Mouse (Mus musculus): ENCODE measurements around the gene Ccer1. TPM values are rescaled to one million over a fixed set of nuclear protein-coding genes. Genes with fewer than 3 reads are reported as not detected.
"Not testable (repeated sequence)": the region's sequence is repeated elsewhere in the genome, so short reads cannot be mapped to it uniquely, and the experiment has no call there.

The Ccer1 gene
- polyA plus RNA-seq, 1 experiment from 2014 or later = not detected

GRCm38 (mm10) chr10:97704562-97704961, 11.7 kb downstream of the Ccer1 start:
- WGBS = 56% methylated on average over 1 of the region's 1 CpGs
- Histone ChIP-seq H3K27ac (no peak overlapping the region), H3K9me3 (no peaks in the 10 kb centered on the region), H3K36me3 (no peaks in the 10 kb centered on the region), H3K4me3 (no peak overlapping the region), H3K4me2 (no peak overlapping the region), H3K9ac (no peak overlapping the region), H3K4me1 (no peaks in the 10 kb centered on the region), H3K27me3 (no peaks in the 10 kb centered on the region)
- ATAC-seq (ENCODE audit: insufficient number of reproducible peaks, insufficient read depth, low FRiP score, low TSS enrichment, low read depth) = no peak

DNA sequence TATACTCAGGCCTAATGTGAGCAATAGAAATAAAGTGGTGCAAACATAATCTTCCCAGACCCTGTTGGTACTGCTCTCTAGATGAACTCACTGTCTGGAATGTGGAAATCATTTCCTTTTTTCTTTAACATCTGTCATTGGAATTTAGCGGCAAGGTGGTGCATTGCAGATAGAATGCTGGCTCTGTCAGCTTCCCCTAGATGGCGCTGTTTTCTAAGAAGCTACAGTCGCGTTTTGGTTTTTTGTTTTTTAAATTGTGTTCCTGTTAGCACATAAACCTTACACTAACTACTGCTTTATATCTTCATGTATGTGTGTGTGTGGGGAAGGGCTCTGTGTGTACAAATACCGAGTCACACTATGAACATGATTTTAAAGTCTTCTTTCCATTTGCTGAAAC, 19.8 kb downstream of the Ccer1 start:
- no peak overlapping the region for H3K4me3 ChIP-seq
- no peak overlapping the region for H3K27ac ChIP-seq
- H3K4me1 ChIP-seq = no peaks in the 10 kb centered on the region
- no peak for ATAC-seq (ENCODE audit: insufficient number of reproducible peaks, insufficient read depth, low FRiP score, low TSS enrichment, low read depth)
- no peaks in the 10 kb centered on the region for H3K27me3 ChIP-seq
- no peaks in the 10 kb centered on the region for H3K36me3 ChIP-seq
- H3K4me2 ChIP-seq = no peak overlapping the region
- WGBS = 2% methylated on average over 5 of the region's 5 CpGs
- no peak overlapping the region for H3K9ac ChIP-seq
- H3K9me3 ChIP-seq = no peaks in the 10 kb centered on the region

DNA sequence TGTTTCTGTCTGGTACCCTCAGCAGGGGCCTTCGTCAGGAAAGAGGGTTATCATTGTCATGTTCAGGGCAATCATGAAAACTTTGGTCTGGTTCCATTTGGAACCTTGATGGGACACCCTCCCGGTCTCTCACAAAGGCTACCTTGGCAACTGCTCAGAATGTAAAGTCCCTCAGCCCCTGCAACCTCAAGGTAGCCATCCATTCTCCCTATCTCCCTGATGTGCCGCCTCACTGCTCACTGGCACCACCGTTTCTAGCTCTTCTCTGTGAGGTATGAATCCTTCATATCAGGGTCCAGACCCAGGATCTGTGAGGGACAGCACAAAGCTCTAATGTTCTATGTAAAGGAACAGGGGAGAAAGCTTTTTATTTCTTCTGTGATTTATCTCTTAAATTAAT, 21.7 kb downstream of the Ccer1 start:
- no peak overlapping the region for H3K27ac ChIP-seq
- no peaks in the 10 kb centered on the region for H3K36me3 ChIP-seq
- no peaks in the 10 kb centered on the region for H3K27me3 ChIP-seq
- ATAC-seq (ENCODE audit: insufficient number of reproducible peaks, insufficient read depth, low FRiP score, low TSS enrichment, low read depth) = no peak
- no peak overlapping the region for H3K4me2 ChIP-seq
- no peaks in the 10 kb centered on the region for H3K4me1 ChIP-seq
- H3K9ac ChIP-seq = no peak overlapping the region
- WGBS = 85% methylated on average over 4 of the region's 4 CpGs
- H3K4me3 ChIP-seq = no peak overlapping the region
- H3K9me3 ChIP-seq = no peaks in the 10 kb centered on the region

GRCm38 (mm10) chr10:97715289-97715906, 22.5 kb downstream of the Ccer1 start:
- H3K27me3 ChIP-seq = no peaks in the 10 kb centered on the region
- no peak overlapping the region for H3K4me3 ChIP-seq
- H3K9me3 ChIP-seq = no peaks in the 10 kb centered on the region
- H3K9ac ChIP-seq = no peak overlapping the region
- 80% methylated on average over 3 of the region's 3 CpGs for WGBS
- H3K27ac ChIP-seq = no peak overlapping the region
- no peaks in the 10 kb centered on the region for H3K36me3 ChIP-seq
- no peak for ATAC-seq (ENCODE audit: insufficient number of reproducible peaks, insufficient read depth, low FRiP score, low TSS enrichment, low read depth)
- no peaks in the 10 kb centered on the region for H3K4me1 ChIP-seq
- H3K4me2 ChIP-seq = no peak overlapping the region

- Histone ChIP-seq H3K36me3 (no peaks in the 10 kb centered on the region), H3K4me3 (no peak overlapping the region), H3K9me3 (no peaks in the 10 kb centered on the region), H3K9ac (no peak overlapping the region), H3K27me3 (no peaks in the 10 kb centered on the region), H3K4me1 (no peaks in the 10 kb centered on the region), H3K4me2 (no peak overlapping the region), H3K27ac (no peak overlapping the region)
- ATAC-seq (ENCODE audit: insufficient number of reproducible peaks, insufficient read depth, low FRiP score, low TSS enrichment, low read depth) = no peak
- 64% methylated on average over 1 of the region's 1 CpGs for whole genome bisulfite sequencing
Measured at GRCm38 (mm10) chr10:97717233-97717632, 24.4 kb downstream of the Ccer1 start.

GRCm38 (mm10) chr10:97718021-97718420, 25.2 kb downstream of the Ccer1 start:
- no peaks in the 10 kb centered on the region for H3K4me1 ChIP-seq
- ATAC-seq (ENCODE audit: insufficient number of reproducible peaks, insufficient read depth, low FRiP score, low TSS enrichment, low read depth) = no peak
- H3K9ac ChIP-seq = no peak overlapping the region
- H3K4me3 ChIP-seq = no peak overlapping the region
- no peaks in the 10 kb centered on the region for H3K36me3 ChIP-seq
- H3K4me2 ChIP-seq = no peak overlapping the region
- H3K27me3 ChIP-seq = no peaks in the 10 kb centered on the region
- 63% methylated on average over 2 of the region's 2 CpGs for WGBS
- H3K9me3 ChIP-seq = no peaks in the 10 kb centered on the region
- H3K27ac ChIP-seq = no peak overlapping the region

GRCm38 (mm10) chr10:97720625-97721024, 27.8 kb downstream of the Ccer1 start:
- no peaks in the 10 kb centered on the region for H3K4me1 ChIP-seq
- H3K9ac ChIP-seq = no peak overlapping the region
- H3K36me3 ChIP-seq = no peaks in the 10 kb centered on the region
- H3K4me2 ChIP-seq = no peak overlapping the region
- no peak overlapping the region for H3K27ac ChIP-seq
- no peaks in the 10 kb centered on the region for H3K9me3 ChIP-seq
- WGBS = 88% methylated on average over 1 of the region's 1 CpGs
- no peak overlapping the region for H3K4me3 ChIP-seq
- no peak for ATAC-seq (ENCODE audit: insufficient number of reproducible peaks, insufficient read depth, low FRiP score, low TSS enrichment, low read depth)
- no peaks in the 10 kb centered on the region for H3K27me3 ChIP-seq

DNA sequence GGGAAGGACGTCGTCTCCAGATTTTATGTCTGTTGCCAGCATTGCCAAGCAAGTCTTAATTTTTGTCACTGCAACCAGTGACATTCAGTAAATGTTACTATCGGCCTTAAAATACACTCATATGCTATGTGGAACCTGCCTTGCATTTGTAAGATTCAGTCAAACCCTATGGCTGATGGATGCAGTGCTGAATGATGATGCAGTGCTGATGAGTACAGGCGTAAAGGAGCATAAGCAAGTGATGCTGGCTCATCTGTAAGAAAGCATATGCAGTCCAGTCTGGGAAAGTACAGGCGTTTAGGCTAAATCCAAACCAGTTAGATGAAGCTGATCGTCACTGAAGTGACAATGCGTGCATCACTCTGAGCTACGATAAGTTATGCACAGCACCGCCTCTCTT, 29.9 kb downstream of the Ccer1 start:
- Histone ChIP-seq H3K27me3 (no peaks in the 10 kb centered on the region), H3K4me3 (no peak overlapping the region), H3K27ac (no peak overlapping the region), H3K9ac (no peak overlapping the region), H3K4me1 (no peaks in the 10 kb centered on the region), H3K9me3 (no peaks in the 10 kb centered on the region), H3K4me2 (no peak overlapping the region), H3K36me3 (no peaks in the 10 kb centered on the region)
- no peak for ATAC-seq (ENCODE audit: insufficient number of reproducible peaks, insufficient read depth, low FRiP score, low TSS enrichment, low read depth)
- 93% methylated on average over 9 of the region's 9 CpGs for WGBS

GRCm38 (mm10) chr10:97725929-97726328, 33.1 kb downstream of the Ccer1 start:
- no peak overlapping the region for H3K27ac ChIP-seq
- ATAC-seq (ENCODE audit: insufficient number of reproducible peaks, insufficient read depth, low FRiP score, low TSS enrichment, low read depth) = no peak
- no peak overlapping the region for H3K9ac ChIP-seq
- 25% methylated on average over 1 of the region's 1 CpGs for WGBS
- no peak overlapping the region for H3K4me2 ChIP-seq
- H3K9me3 ChIP-seq = no peaks in the 10 kb centered on the region
- H3K36me3 ChIP-seq = no peaks in the 10 kb centered on the region
- H3K4me3 ChIP-seq = no peak overlapping the region
- no peaks in the 10 kb centered on the region for H3K27me3 ChIP-seq
- no peaks in the 10 kb centered on the region for H3K4me1 ChIP-seq

- not testable (repeated sequence) for ATAC-seq (ENCODE audit: insufficient number of reproducible peaks, insufficient read depth, low FRiP score, low TSS enrichment, low read depth); H3K9me3 ChIP-seq
Measured at GRCm38 (mm10) chr10:97726655-97727054, 33.8 kb downstream of the Ccer1 start, which contains the start of gene C030005K15Rik. Gene C030005K15Rik, minus strand, starts transcription at chr10:97726755.

More at GRCm38 (mm10) chr10:97726655-97727054, 33.8 kb downstream of the Ccer1 start, which contains the start of gene C030005K15Rik:
- H3K9ac ChIP-seq, H3K36me3 ChIP-seq, H3K4me2 ChIP-seq, H3K27ac ChIP-seq, H3K27me3 ChIP-seq, H3K4me3 ChIP-seq, H3K4me1 ChIP-seq: not testable (repeated sequence)
